Mouse (Mus musculus) A20 (cell line): ENCODE measurements around the gene Rgs1.
A peak's percentile ranks its signal among the peaks of the same experiment; 100 is the strongest.

Source experiments
- DNase-seq: peaks from one replicate; pipeline ENCODE4 v3.0.0-alpha.2; 2011; ENCODE audit warnings: low read depth, low spot score

Rgs1 gene

GRCm38 (mm10) chr1:144248923-144249322 is at the start of gene Rgs1:
Gene Rgs1, minus strand, starts transcription at chr1:144249242.
- DNase-seq: no peak

GRCm38 (mm10) chr1:144283020-144284014 is 34.3 kb upstream of the Rgs1 start:
- DNase-seq: no peak

GRCm38 (mm10) chr1:144280056-144280455 is 31.0 kb upstream of the Rgs1 start:
- no peak for DNase-seq

GRCm38 (mm10) chr1:144272991-144273390 is 23.9 kb upstream of the Rgs1 start:
- no peak for DNase-seq

- DNase-seq: no peak
Measured at GRCm38 (mm10) chr1:144269112-144269511, 20.1 kb upstream of the Rgs1 start.

- no peak for DNase-seq
Measured at GRCm38 (mm10) chr1:144267471-144268470, 18.7 kb upstream of the Rgs1 start.

- no peak for DNase-seq
Measured at GRCm38 (mm10) chr1:144264000-144264399, 15.0 kb upstream of the Rgs1 start.

GRCm38 (mm10) chr1:144262008-144262407 is 13.0 kb upstream of the Rgs1 start:
- no peak for DNase-seq

GRCm38 (mm10) chr1:144258779-144259178 is 9.7 kb upstream of the Rgs1 start:
- DNase-seq: no peak

- no peak for DNase-seq
Measured at GRCm38 (mm10) chr1:144256556-144257331, 7.7 kb upstream of the Rgs1 start.

- no peak for DNase-seq
Measured at GRCm38 (mm10) chr1:144248206-144248605, 836 bp downstream of the Rgs1 start.

GRCm38 (mm10) chr1:144247382-144247781 is 1.7 kb downstream of the Rgs1 start:
- DNase-seq: no peak

- peak; percentile 73 for DNase-seq
Measured at GRCm38 (mm10) chr1:144243511-144243910, 5.5 kb downstream of the Rgs1 start.

- no peak for DNase-seq
Measured at GRCm38 (mm10) chr1:144239195-144239594, 9.8 kb downstream of the Rgs1 start.

- DNase-seq: no peak
Measured at GRCm38 (mm10) chr1:144215230-144215629, 33.8 kb downstream of the Rgs1 start.

- DNase-seq: no peak
Measured at GRCm38 (mm10) chr1:144210912-144211311, 38.1 kb downstream of the Rgs1 start.

GRCm38 (mm10) chr1:144206281-144207061 is 42.6 kb downstream of the Rgs1 start:
- DNase-seq: no peak

GRCm38 (mm10) chr1:144204766-144205165 is 44.3 kb downstream of the Rgs1 start:
- DNase-seq: no peak

GRCm38 (mm10) chr1:144202939-144203338 is 46.1 kb downstream of the Rgs1 start:
- no peak for DNase-seq

GRCm38 (mm10) chr1:144200496-144200895 is 48.5 kb downstream of the Rgs1 start:
- peak; percentile 57 for DNase-seq
